Mouse (Mus musculus) thymus, adult 18-20 months (tissue): ENCODE measurements around the gene Csdc2.
"Not testable (repeated sequence)": the region's sequence is repeated elsewhere in the genome, so short reads cannot be mapped to it uniquely, and the experiment has no call there.

Experiments used
- DNase-seq, 2 experiments: peaks; one replicate each; pipeline ENCODE4 v3.0.0; 2022; ENCODE audit warnings: mixed read lengths in 2 of 2

The Csdc2 gene

GRCm38 (mm10) chr15:81956457-81956856, 19.9 kb downstream of the Csdc2 start:
- DNase-seq, result no peak

- DNase-seq, result no peak
Measured at GRCm38 (mm10) chr15:81957598-81957997, 21.0 kb downstream of the Csdc2 start.

- no peak for DNase-seq
Measured at GRCm38 (mm10) chr15:81958906-81959305, 22.3 kb downstream of the Csdc2 start.

- DNase-seq, result peak; percentile 98
Measured at GRCm38 (mm10) chr15:81960171-81961077, 23.9 kb downstream of the Csdc2 start, which contains the start of gene Pmm1. Gene Pmm1 (minus strand): TSS chr15:81960930.

GRCm38 (mm10) chr15:81961078-81961451, 24.5 kb downstream of the Csdc2 start:
- no peak for DNase-seq

GRCm38 (mm10) chr15:81964262-81964661, 27.7 kb downstream of the Csdc2 start:
- no peak for DNase-seq

GRCm38 (mm10) chr15:81964980-81965545, 28.5 kb downstream of the Csdc2 start:
- DNase-seq, result no peak

- DNase-seq, result no peak
Measured at GRCm38 (mm10) chr15:81966062-81966829, 29.7 kb downstream of the Csdc2 start.

GRCm38 (mm10) chr15:81967821-81968220, 31.3 kb downstream of the Csdc2 start:
- DNase-seq, result no peak

- DNase-seq, result no peak
Measured at GRCm38 (mm10) chr15:81968447-81968846, 31.9 kb downstream of the Csdc2 start.

- DNase-seq, result no peak
Measured at GRCm38 (mm10) chr15:81969173-81969572, 32.6 kb downstream of the Csdc2 start.

GRCm38 (mm10) chr15:81969635-81970034, 33.1 kb downstream of the Csdc2 start:
- not testable (repeated sequence) for DNase-seq

- not testable (repeated sequence) for DNase-seq
Measured at GRCm38 (mm10) chr15:81970498-81970897, 33.9 kb downstream of the Csdc2 start.

- not testable (repeated sequence) for DNase-seq
Measured at GRCm38 (mm10) chr15:81975156-81975555, 38.6 kb downstream of the Csdc2 start.

GRCm38 (mm10) chr15:81980321-81980720, 43.8 kb downstream of the Csdc2 start, which contains the start of gene 1700029P11Rik:
Gene 1700029P11Rik (plus strand): TSS chr15:81980540.
- DNase-seq, result no peak

- no peak for DNase-seq
Measured at GRCm38 (mm10) chr15:81982173-81982572, 45.6 kb downstream of the Csdc2 start.

- DNase-seq, result no peak
Measured at GRCm38 (mm10) chr15:81985267-81986161, 49.0 kb downstream of the Csdc2 start.

GRCm38 (mm10) chr15:81987646-81988045, 51.1 kb downstream of the Csdc2 start, which contains the start of gene Xrcc6:
Gene Xrcc6 (plus strand): TSS chr15:81987835.
- no peak for DNase-seq

- peak; percentile 30 to 33 for DNase-seq
Measured at GRCm38 (mm10) chr15:81989371-81990062, 53.0 kb downstream of the Csdc2 start.

GRCm38 (mm10) chr15:81990549-81990948, 54.0 kb downstream of the Csdc2 start:
- no peak for DNase-seq

- DNase-seq, result no peak
Measured at GRCm38 (mm10) chr15:81993992-81994391, 57.4 kb downstream of the Csdc2 start.
